Mouse (Mus musculus) heart, embryonic 12.5 days (tissue): ENCODE results near the gene Ppp4r3a. TPM values are rescaled to one million over a fixed set of nuclear protein-coding genes. Genes with fewer than 3 reads are reported as not detected.
A peak's percentile ranks its signal among the peaks of the same experiment; 100 is the strongest.

ENCODE experiments used
- ATAC-seq: fragments of 200-750 bp; cut with Nextera tagmentation; 2 replicates; pipeline ENCODE4 v1.8.0; 2017; ENCODE audit warnings: moderate TSS enrichment, moderate library complexity; ENCODE audit not compliant: insufficient number of reproducible peaks, low FRiP score
- H3K27ac ChIP-seq: fragments of 300-500 bp; sonication (generic); 2 replicates; pipeline ENCODE4 v1.5.1; 2016; ENCODE audit warnings: mild to moderate bottlenecking, moderate library complexity; ENCODE audit not compliant: poor library complexity, severe bottlenecking
- H3K27me3 ChIP-seq: fragments of 300-500 bp; sonication (generic); replicated peaks from 2 replicates; pipeline ENCODE4 v1.6.1; 2016; ENCODE audit warnings: mild to moderate bottlenecking, moderate library complexity
- H3K36me3 ChIP-seq: fragments of 300-500 bp; sonication (generic); 2 replicates; pipeline ENCODE4 v1.6.1; 2016; ENCODE audit warnings: mild to moderate bottlenecking, moderate library complexity
- H3K4me1 ChIP-seq: fragments of 300-500 bp; sonication (generic); replicated peaks from 2 replicates; pipeline ENCODE4 v1.6.1; 2016; ENCODE audit warnings: mild to moderate bottlenecking
- H3K4me2 ChIP-seq: fragments of 300-500 bp; sonication (generic); 2 replicates; pipeline ENCODE4 v1.6.1; 2016; ENCODE audit warnings: mild to moderate bottlenecking, moderate library complexity
- H3K4me3 ChIP-seq: fragments of 300-500 bp; sonication (generic); 2 replicates; pipeline ENCODE4 v1.5.1; 2016; ENCODE audit warnings: mild to moderate bottlenecking
- H3K9ac ChIP-seq: fragments of 300-500 bp; sonication (generic); 2 replicates; pipeline ENCODE4 v1.6.1; 2016; ENCODE audit warnings: mild to moderate bottlenecking, moderate library complexity
- H3K9me3 ChIP-seq: fragments of 300-500 bp; sonication (generic); replicated peaks from 2 replicates; pipeline ENCODE4 v1.6.1; 2016; ENCODE audit warnings: mild to moderate bottlenecking, moderate library complexity
- WGBS: fragments of 180-500 bp; shearing (Covaris S2); methylation state at CpG from one replicate; pipeline ENCODE4 v1.1.7; 2016; 5-methylcytosine and 5-hydroxymethylcytosine counted together
- polyA plus RNA-seq: library from polyadenylated mRNA; unstranded; fragments of >200 nt; fragmentation: Nextera tagmentation; extraction: Ambion mirVana; gene quantifications from 2 replicates; pipeline ENCODE4 v1.2.1, GENCODE M21; 2016

Gene Ppp4r3a
- polyA plus RNA-seq, 1 experiment from 2014 or later: 49.1 TPM

GRCm38 (mm10) chr12:100999061-100999954 is 84.2 kb downstream of the Ppp4r3a start:
- no peak overlapping the region for H3K4me2 ChIP-seq
- H3K27ac ChIP-seq: no peak overlapping the region
- WGBS: 30% methylated on average over 7 of the region's 7 CpGs
- no peaks in the 10 kb centered on the region for H3K9me3 ChIP-seq
- ATAC-seq: no peak
- peaks cover 45% of the 10 kb centered on the region for H3K27me3 ChIP-seq
- H3K4me3 ChIP-seq: no peak overlapping the region
- no peaks in the 10 kb centered on the region for H3K36me3 ChIP-seq
- H3K9ac ChIP-seq: no peak overlapping the region
- peaks cover 25% of the 10 kb centered on the region for H3K4me1 ChIP-seq

GRCm38 (mm10) chr12:100998564-100998962 is 84.9 kb downstream of the Ppp4r3a start:
- Histone ChIP-seq H3K4me3 (no peak overlapping the region), H3K4me1 (peaks cover 25% of the 10 kb centered on the region), H3K36me3 (no peaks in the 10 kb centered on the region), H3K27me3 (peaks cover 46% of the 10 kb centered on the region), H3K4me2 (no peak overlapping the region), H3K27ac (no peak overlapping the region), H3K9me3 (no peaks in the 10 kb centered on the region), H3K9ac (no peak overlapping the region)
- WGBS: 29% methylated on average over 8 of the region's 8 CpGs
- ATAC-seq: no peak

- Histone ChIP-seq H3K4me1 (peaks cover 25% of the 10 kb centered on the region), H3K4me2 (no peak overlapping the region), H3K27ac (no peak overlapping the region), H3K9me3 (no peaks in the 10 kb centered on the region), H3K9ac (no peak overlapping the region), H3K36me3 (no peaks in the 10 kb centered on the region), H3K4me3 (no peak overlapping the region), H3K27me3 (peaks cover 42% of the 10 kb centered on the region)
- WGBS: 18% methylated on average over 10 of the region's 10 CpGs
- no peak for ATAC-seq
Measured at GRCm38 (mm10) chr12:100997830-100998563, 85.5 kb downstream of the Ppp4r3a start.

GRCm38 (mm10) chr12:100996378-100996898 is 87.1 kb downstream of the Ppp4r3a start:
- Histone ChIP-seq H3K9ac (no peak overlapping the region), H3K9me3 (no peaks in the 10 kb centered on the region), H3K27ac (no peak overlapping the region), H3K4me1 (peaks cover 25% of the 10 kb centered on the region), H3K27me3 (peaks cover 41% of the 10 kb centered on the region), H3K4me2 (no peak overlapping the region), H3K36me3 (no peaks in the 10 kb centered on the region), H3K4me3 (no peak overlapping the region)
- WGBS: 63% methylated on average over 5 of the region's 5 CpGs
- no peak for ATAC-seq

GRCm38 (mm10) chr12:100995607-100996377 is 87.7 kb downstream of the Ppp4r3a start:
- ATAC-seq: no peak
- no peak overlapping the region for H3K27ac ChIP-seq
- no peaks in the 10 kb centered on the region for H3K36me3 ChIP-seq
- no peaks in the 10 kb centered on the region for H3K9me3 ChIP-seq
- H3K4me3 ChIP-seq: no peak overlapping the region
- H3K9ac ChIP-seq: no peak overlapping the region
- peaks cover 25% of the 10 kb centered on the region for H3K4me1 ChIP-seq
- 64% methylated on average over 16 of the region's 16 CpGs for WGBS
- H3K27me3 ChIP-seq: peaks cover 45% of the 10 kb centered on the region
- H3K4me2 ChIP-seq: no peak overlapping the region

GRCm38 (mm10) chr12:100994140-100995015 is 89.1 kb downstream of the Ppp4r3a start:
- 81% methylated on average over 3 of the region's 3 CpGs for WGBS
- no peak overlapping the region for H3K9ac ChIP-seq
- H3K27ac ChIP-seq: no peak overlapping the region
- H3K36me3 ChIP-seq: no peaks in the 10 kb centered on the region
- peaks cover 22% of the 10 kb centered on the region for H3K4me1 ChIP-seq
- no peak for ATAC-seq
- no peaks in the 10 kb centered on the region for H3K9me3 ChIP-seq
- peaks cover 53% of the 10 kb centered on the region for H3K27me3 ChIP-seq
- no peak overlapping the region for H3K4me3 ChIP-seq
- H3K4me2 ChIP-seq: no peak overlapping the region

- Histone ChIP-seq H3K27me3 (peaks cover 62% of the 10 kb centered on the region), H3K9me3 (no peaks in the 10 kb centered on the region), H3K9ac (no peak overlapping the region), H3K27ac (no peak overlapping the region), H3K36me3 (no peaks in the 10 kb centered on the region), H3K4me1 (peaks cover 10% of the 10 kb centered on the region), H3K4me3 (no peak overlapping the region), H3K4me2 (no peak overlapping the region)
- 71% methylated on average over 3 of the region's 3 CpGs for WGBS
- no peak for ATAC-seq
Measured at GRCm38 (mm10) chr12:100993146-100993545, 90.4 kb downstream of the Ppp4r3a start.

DNA sequence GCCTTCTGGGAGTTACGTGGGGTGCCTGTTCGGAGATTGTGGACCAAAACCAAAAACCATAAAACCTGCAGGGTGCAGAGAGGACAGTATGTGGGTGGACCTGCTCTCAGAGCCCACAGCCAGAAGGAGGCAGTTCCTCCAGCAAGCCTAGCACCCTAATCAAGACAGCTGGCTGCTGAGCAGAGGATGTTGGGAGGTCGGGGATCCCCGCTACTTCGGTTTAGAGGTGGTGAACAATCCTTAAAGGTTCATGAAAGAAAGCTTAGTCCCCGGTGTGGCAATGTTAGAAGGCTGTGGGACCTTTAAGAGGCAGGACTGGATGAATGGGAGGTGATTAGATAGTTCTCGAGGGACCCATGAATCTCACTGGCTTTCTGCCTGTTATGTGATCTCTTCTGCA is 91.0 kb downstream of the Ppp4r3a start:
- no peak overlapping the region for H3K4me2 ChIP-seq
- H3K27ac ChIP-seq: no peak overlapping the region
- WGBS: 74% methylated on average over 7 of the region's 7 CpGs
- ATAC-seq: no peak
- H3K4me3 ChIP-seq: no peak overlapping the region
- peaks cover 3% of the 10 kb centered on the region for H3K4me1 ChIP-seq
- no peaks in the 10 kb centered on the region for H3K36me3 ChIP-seq
- no peak overlapping the region for H3K9ac ChIP-seq
- no peaks in the 10 kb centered on the region for H3K9me3 ChIP-seq
- H3K27me3 ChIP-seq: peaks cover 64% of the 10 kb centered on the region

GRCm38 (mm10) chr12:100991119-100991518 is 92.4 kb downstream of the Ppp4r3a start:
- no peaks in the 10 kb centered on the region for H3K9me3 ChIP-seq
- no peaks in the 10 kb centered on the region for H3K36me3 ChIP-seq
- H3K4me3 ChIP-seq: no peak overlapping the region
- peaks cover 72% of the 10 kb centered on the region for H3K27me3 ChIP-seq
- H3K27ac ChIP-seq: no peak overlapping the region
- H3K4me1 ChIP-seq: no peaks in the 10 kb centered on the region
- no peak overlapping the region for H3K4me2 ChIP-seq
- no peak for ATAC-seq
- no peak overlapping the region for H3K9ac ChIP-seq
- 85% methylated on average over 3 of the region's 3 CpGs for WGBS

- no peak for ATAC-seq
- 47% methylated on average over 12 of the region's 12 CpGs for WGBS
- Histone ChIP-seq H3K4me3 (no peak overlapping the region), H3K4me1 (no peaks in the 10 kb centered on the region), H3K27me3 (peaks cover 65% of the 10 kb centered on the region), H3K36me3 (no peaks in the 10 kb centered on the region), H3K9me3 (no peaks in the 10 kb centered on the region), H3K27ac (no peak overlapping the region), H3K9ac (0 out of 2 replicates have a peak overlapping the region, but pooled peaks have one; percentile 2), H3K4me2 (no peak overlapping the region)
Measured at GRCm38 (mm10) chr12:100990291-100990690, 93.2 kb downstream of the Ppp4r3a start.
